Mouse (Mus musculus) kidney, postnatal 4 days (tissue): Measurements from ENCODE around the gene Ccl25.
A peak's percentile ranks its signal among the peaks of the same experiment; 100 is the strongest.
"Not testable (repeated sequence)": the region's sequence is repeated elsewhere in the genome, so short reads cannot be mapped to it uniquely, and the experiment has no call there.

Experiments
- DNase-seq, 2 experiments: peaks; one replicate each; pipeline ENCODE4 v3.0.0; 2021; ENCODE audit warnings: mixed read lengths in 2 of 2

Ccl25 gene

DNA sequence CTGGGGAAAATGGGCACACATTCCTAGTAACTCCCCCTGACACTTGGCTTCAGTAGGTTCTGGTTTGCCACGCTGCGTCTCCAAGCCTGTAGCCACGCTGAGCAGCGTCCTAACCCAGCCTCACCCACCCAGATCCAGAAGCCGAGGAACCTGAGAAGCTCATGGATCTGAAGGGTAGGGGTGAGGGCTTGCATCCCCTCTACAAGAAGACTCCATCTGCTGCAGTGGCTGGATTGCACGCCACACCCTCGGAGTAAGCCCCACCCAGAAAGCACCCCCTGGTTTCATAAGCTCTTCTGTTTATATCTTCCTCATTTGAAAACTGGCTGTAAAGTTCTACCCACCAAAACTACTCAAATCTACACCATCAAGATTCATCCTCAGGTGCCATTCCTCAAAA is 22.7 kb downstream of the Ccl25 start:
- DNase-seq, result no peak

- DNase-seq, result peak in 1 of 2 experiments; percentile 4
These were observed 23.3 kb downstream of the Ccl25 start for GRCm38 (mm10) chr8:4348275-4348674.

- DNase-seq, result no peak
These were observed 24.3 kb downstream of the Ccl25 start for GRCm38 (mm10) chr8:4349335-4349734.

DNA sequence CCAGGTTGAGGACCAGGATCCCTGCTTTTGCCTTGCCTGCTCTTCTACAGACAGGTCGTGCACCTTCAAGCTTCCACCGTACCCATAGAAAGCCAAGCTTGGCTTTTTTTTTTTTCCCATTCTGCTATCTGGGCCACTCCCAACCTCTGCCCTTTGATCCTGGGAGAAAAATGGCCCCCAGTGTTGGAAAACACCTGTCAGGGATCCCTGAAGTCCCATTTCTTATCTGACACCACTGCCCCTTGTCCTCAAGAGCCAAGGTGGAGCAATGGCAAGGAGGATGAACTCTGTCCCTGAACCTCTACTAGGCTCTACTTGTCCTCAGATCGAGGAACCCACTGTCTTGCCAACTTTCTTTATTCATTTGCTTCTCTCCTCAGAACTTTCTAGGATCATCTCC is 25.6 kb downstream of the Ccl25 start:
- DNase-seq, result no peak

GRCm38 (mm10) chr8:4352562-4352961 is 27.6 kb downstream of the Ccl25 start:
- DNase-seq, result not testable (repeated sequence)

GRCm38 (mm10) chr8:4353741-4354140 is 28.7 kb downstream of the Ccl25 start:
- DNase-seq, result no peak

GRCm38 (mm10) chr8:4354516-4354915 is 29.5 kb downstream of the Ccl25 start:
- no peak for DNase-seq

DNA sequence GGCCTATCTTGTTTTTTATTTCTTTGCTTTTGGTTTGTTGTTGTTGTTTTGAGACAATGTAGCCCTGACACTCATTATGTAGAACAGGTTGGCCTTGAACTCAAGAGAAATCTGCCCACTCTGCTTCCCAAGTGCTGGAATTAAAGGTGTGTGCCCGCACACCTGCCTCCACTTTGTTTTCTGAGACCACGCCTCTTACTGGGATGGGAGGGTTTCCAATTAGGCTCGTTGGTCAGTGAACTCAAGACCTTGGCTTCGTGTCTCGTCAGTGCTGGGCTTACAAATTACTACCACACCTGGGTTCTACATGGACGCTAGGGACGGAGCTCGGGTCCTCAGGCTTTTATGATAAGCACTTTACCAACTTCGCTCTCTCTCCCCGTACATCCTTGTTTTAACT is 30.4 kb downstream of the Ccl25 start:
- DNase-seq, result no peak

- DNase-seq, result no peak
These were observed 34.4 kb downstream of the Ccl25 start for GRCm38 (mm10) chr8:4359362-4359761.

- DNase-seq, result no peak
These were observed 35.9 kb downstream of the Ccl25 start for GRCm38 (mm10) chr8:4360922-4361321.

- DNase-seq, result no peak
These were observed 41.2 kb downstream of the Ccl25 start for GRCm38 (mm10) chr8:4366189-4366588.

GRCm38 (mm10) chr8:4367808-4368207 is 42.8 kb downstream of the Ccl25 start:
- no peak for DNase-seq

- no peak for DNase-seq
These were observed 43.5 kb downstream of the Ccl25 start for GRCm38 (mm10) chr8:4368470-4368869.

DNA sequence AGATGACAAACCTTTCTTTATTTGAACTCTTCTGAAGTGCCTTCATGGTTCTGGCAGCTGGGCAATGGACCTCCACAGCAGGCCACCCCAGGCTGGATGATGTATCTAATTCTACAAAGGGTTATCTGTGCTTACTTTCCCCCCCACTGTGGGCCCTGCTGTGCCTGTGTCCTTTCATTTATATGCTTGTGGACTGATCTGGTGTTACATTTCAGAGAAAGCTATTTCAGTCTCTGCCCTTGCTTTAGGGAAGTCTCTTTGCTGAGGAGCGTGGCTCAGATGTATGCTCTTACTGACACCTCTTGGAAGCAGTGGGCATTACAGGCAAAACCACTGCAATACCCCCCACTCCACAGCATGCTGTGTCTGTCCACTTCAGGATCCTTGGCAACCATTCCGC is 45.1 kb downstream of the Ccl25 start:
- peak in 1 of 2 experiments; percentile 19 for DNase-seq

DNA sequence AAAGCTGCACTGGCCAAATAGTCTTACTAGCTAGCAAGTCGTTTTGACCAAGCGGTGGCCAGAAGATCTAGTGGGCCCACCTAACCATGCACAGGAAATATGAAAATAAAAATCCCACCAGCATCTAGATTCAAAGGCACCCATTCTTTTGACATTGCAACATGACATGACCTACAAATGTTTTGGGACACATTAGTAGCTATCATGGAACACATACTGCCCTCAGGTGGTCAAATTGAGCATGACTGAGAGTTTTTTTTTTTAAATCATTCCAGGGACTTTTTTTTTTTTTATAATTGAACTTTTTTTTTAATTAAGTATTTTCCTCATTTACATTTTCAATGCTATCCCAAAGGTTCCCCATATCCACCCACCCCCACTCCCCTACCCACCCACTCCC is 47.6 kb downstream of the Ccl25 start:
- DNase-seq, result no peak

- DNase-seq, result no peak
These were observed 76.4 kb downstream of the Ccl25 start for GRCm38 (mm10) chr8:4401442-4401841.

DNA sequence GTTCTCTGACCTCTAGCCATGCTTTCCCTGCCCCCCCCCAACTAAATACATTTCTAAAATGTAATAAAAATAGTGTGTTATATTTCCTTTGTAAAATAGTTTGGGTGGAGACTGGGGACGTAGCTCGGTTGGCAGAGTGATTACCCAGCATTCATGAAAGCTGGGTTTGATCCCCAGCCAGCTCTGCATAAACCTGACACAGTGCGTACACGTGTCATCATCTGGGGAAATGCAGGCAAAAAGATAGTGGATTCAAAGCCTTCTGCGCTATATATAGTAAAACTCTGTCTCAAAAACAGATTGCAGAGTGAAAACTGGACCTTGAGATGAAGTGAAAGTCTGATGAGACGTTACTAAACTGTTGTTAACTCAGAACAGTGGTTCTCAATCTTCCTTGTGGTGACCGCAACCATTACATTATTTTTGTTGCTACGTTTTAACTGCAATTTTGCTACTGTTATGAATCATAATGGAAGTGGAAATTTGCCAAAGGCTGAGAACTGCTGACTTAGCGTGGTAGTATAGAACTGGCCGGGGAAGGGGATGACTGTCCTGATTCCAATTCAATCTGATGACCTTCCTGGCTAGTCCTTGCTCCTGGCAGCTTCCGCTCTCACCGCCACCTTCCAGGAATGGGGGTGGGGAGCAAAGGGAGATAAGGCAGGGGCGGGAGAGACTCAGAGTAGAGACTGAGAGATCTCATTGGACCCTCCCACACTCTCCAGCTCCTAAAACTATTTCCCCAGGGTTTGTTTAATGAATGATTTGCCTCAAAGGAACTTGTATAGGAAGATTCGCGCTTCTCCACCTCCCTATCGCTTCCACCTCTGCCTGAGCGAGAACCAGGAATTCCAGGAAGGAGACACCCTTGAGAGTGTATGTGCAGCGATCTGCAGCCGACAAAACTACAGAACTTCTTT is 79.2 kb downstream of the Ccl25 start:
- peak; percentile 43 to 62 for DNase-seq

DNA sequence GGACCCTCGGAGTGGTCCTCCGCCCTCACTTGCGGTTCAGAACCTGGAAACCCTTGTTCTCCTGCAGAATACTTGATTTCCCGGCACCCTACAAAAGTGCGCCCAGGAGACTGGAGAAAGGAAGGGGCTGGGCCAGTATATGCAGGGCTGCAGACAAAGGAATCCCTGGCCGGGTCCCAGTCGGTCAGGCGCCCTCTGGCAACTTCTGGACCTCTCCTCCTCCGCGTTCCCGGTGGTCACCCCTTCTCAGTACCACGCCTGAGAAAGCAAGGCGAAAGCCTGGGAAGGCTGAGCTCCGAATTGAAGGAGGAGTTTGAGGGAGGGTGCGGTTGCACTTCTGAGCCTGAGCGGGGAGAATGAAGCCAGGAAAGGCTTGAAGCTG is 79.9 kb downstream of the Ccl25 start:
- peak; percentile 67 to 80 for DNase-seq

DNA sequence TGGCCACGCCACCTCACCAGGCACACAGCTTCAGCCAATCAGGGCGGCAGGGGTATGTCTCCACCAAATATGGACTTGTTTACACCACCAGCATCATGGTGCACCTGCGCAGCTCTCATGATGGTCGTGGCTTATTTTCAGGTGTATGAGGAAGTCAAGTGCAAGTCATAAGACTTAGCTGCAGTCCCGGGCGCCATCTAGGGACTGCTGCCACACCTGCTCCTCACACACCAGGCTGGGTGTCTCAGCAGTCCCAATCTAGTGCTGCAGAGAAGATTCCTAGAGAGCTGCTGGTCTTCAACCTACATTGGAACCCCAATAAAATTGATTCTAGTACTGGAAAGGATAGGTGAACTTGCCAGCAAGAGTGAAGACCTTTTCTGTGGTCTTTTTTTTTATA is 83.4 kb downstream of the Ccl25 start:
- peak; percentile 30 to 44 for DNase-seq
